Mouse (Mus musculus) gastrocnemius, adult 18-20 months (tissue): Measurements from ENCODE around the gene Hspa4l. TPM values are rescaled to one million over a fixed set of nuclear protein-coding genes. Genes with fewer than 3 reads are reported as not detected.

Experiments used
- DNase-seq: peaks from one replicate; pipeline ENCODE4 v3.0.0; 2021; ENCODE audit warnings: low spot score
- long read RNA-seq, 2 experiments: library from polyadenylated mRNA; stranded (forward); transcript quantifications; one replicate each; pipeline ENCODE4 v2.0.0; 2021
- total RNA-seq, 2 experiments: library from RNA; stranded (reverse); gene quantifications; 2 replicates each; pipeline ENCODE4 v1.2.3; 2021

Hspa4l gene
- 1 to 10 TPM; 4.9 to 6.6 TPM for total RNA-seq
- long read RNA-seq, experiment 1, full-length matches to known transcripts = 8 of 9 reads
- long read RNA-seq, experiment 1, partial matches to known transcripts = 1 of 9 reads
- long read RNA-seq, experiment 1, other reads (novel, unspliced or antisense) = 0 of 9 reads
- long read RNA-seq, experiment 2, full-length matches to known transcripts = 3 of 3 reads
- long read RNA-seq, experiment 2, partial matches to known transcripts = 0 of 3 reads
- long read RNA-seq, experiment 2, other reads (novel, unspliced or antisense) = 0 of 3 reads

DNA sequence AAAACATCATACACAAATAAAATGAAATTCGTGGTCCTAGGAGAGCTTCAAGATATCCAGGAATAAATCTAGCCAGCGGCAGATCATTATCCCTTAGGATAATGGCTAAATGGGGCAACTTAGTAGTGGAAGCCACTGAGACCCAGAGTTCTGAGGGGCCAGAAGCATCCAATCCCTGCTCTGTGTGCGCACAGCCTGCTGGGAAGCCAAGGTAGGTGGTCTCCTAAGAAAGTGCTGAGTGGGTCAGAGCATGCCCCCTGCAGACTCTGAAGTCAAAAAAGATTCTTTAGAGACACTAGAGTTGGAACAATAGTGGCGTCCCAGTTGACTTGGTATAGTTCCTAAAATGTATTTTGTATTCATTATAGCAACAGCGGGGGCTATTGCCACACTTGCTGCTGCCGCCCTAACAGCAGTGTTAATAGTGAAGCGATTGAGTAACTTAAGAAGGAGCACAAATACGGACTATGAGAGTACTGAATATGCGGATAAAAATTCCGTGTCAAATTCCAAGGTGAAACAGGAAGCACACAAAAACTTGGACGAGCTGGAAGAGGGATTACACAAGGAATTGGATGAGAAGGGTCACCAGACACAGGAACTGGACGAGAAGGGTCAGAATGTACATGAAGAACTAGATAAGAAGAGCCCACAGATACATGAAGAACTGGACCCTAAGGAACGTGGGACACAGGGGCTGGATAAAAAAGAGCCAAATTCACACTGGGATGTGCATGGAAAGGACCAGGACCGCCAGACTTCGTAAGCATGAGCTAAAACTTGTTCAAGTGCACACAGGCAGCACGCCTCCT is at the start of gene Hspa4l:
Gene Hspa4l, plus strand, starts transcription at position 472 of the 812 bp plus-strand sequence.
- DNase-seq = peak; percentile 1

DNA sequence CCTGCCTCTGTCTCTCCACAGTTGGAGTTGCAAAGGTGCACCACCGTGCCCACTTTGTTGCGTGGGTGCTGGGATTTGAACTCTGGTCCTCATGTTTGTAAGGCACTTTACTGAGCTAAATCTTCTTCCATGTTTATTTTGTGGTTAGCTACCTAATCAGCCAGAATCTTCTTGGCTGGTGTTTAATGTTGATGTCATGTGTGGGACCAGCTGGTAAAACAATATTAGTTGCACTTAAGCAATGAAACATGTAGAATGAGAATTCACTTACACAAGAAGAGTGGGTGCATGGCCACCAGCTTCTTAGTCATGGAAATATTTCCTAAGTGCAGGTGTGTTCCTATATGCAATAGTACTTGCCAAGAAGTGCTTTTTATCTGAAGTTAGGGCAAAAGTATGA is 49.1 kb upstream of the Hspa4l start:
- DNase-seq = no peak

DNA sequence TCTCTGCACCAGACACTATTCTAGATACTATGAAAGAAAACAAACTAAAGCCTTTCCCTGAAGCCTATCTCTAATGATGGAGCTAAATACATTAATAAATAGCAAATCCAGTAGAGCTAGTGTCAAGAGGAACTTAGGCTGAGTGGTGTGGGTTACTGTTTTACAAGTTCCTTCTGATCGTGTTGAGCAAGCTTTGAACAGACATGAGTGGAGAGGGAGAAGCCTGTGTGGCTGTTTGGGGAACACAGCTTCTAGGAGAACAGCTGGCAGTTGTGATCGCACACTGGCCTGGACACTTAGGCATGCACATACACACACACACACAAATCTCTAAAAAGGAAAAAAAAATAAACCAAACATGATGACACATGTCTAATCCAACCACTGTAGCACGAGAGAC is 45.5 kb upstream of the Hspa4l start:
- DNase-seq = no peak

DNA sequence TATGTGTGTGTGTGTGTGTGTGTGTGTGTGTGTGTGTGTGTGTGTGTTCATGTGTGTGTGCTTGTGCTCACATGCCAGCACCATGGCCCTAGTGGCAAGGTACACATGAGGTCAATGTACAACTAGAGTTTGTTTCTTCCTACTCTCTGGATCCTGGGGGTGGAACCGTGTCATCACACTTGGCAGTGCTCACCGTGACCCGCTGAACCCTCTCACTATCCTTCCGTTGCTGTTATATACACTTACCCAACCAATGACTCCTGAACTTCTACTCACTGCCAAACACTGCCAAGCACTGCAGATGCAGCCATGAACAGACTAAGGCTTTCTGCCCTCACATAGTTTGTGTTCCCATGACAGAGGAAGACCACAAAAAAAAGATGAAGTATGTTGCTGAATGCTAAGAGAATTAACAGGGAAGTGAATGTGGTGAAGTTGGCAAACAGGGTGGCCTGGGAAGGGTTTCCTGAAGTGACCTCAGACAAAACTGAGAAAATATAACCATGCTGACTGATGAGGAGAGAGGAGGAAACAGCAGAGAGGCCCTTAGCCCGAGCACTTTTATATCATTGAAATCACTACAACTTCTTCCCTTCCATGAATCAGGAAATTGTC is 39.4 kb upstream of the Hspa4l start:
- no peak for DNase-seq

DNA sequence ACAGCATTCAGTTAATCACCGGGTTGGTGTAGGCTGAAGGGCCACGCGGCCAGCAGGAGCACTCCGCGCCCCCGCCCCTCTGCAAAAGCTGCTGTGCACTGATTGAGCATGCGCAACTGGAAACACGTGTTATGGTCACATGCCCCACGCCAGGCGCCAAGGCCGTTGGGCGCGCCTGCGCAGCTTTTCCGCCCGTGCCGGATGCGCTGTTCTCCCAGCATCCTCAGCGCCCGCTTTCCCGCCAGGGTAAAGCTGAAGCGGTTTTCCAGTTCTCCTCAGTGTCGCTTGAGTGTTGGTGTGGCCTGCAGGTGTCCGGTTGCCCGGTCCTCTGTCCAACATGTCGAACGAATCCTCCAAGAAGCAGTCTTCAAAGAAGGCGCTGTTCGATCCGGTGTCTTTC is 35.6 kb upstream of the Hspa4l start, which contains the start of gene Slc25a31:
Gene Slc25a31, plus strand, starts transcription at position 201 of the 400 bp plus-strand sequence.
- no peak for DNase-seq

DNA sequence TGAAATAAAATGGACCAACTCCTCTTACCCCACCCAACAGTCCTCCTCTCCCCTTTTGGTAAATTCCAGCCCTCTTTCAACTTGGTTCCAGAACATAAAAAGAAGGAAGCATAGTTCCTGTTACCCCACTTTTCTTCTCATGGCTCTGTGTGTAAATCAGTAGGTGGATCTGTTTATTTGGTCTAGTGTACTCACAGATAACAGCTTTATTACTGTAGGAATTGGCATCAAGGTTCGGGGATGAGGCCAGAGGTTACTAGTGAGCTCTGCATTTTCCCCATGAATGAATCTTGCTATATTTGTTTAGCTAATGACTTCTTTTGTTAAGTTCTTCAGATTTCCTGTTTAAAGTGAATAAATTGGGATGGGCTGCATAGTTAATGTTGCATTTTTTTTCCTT is 28.2 kb upstream of the Hspa4l start:
- no peak for DNase-seq

DNA sequence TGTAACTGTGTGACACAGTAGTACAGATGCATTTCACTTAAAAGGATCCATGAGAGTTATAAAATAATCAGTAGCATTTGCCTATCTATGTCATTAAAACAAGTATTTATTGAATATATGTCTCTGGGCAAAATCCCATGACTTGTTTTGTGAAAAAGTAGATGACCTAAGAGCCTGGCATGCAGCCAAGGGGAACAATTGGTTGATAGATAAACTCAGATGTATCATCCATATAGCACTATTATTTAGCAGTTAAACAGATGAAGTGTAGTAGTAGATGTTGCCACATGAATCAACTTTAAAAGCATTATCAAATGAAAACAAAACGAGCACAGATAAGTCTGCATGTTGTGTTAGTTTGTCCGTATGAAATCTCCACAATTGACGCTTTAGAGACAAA is 25.3 kb upstream of the Hspa4l start:
- DNase-seq = no peak

DNA sequence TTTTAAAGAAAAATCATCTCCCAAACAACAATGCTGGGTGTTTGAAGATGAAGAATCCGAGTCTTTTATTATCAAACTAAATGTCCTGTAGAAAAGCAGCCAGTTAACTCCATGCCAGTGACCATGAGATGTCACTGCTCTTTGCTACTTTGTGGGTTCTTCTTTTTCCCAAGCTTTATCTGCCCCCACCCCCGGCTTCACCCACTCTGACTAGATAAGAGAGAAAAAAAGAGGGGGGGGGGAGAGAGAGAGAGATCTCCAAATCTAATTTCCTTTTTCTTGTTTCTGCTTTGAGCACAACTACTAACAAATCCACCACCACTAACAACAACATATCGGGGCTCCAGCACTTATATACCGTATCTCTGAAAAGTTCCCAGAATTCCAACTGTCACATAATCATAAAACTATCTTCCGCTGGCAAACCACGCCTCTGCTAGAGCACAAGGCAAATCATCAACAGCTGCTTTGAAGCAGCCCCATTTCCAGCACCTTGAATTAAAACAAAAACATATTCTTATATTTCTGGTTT is 5.8 kb upstream of the Hspa4l start:
- no peak for DNase-seq

DNA sequence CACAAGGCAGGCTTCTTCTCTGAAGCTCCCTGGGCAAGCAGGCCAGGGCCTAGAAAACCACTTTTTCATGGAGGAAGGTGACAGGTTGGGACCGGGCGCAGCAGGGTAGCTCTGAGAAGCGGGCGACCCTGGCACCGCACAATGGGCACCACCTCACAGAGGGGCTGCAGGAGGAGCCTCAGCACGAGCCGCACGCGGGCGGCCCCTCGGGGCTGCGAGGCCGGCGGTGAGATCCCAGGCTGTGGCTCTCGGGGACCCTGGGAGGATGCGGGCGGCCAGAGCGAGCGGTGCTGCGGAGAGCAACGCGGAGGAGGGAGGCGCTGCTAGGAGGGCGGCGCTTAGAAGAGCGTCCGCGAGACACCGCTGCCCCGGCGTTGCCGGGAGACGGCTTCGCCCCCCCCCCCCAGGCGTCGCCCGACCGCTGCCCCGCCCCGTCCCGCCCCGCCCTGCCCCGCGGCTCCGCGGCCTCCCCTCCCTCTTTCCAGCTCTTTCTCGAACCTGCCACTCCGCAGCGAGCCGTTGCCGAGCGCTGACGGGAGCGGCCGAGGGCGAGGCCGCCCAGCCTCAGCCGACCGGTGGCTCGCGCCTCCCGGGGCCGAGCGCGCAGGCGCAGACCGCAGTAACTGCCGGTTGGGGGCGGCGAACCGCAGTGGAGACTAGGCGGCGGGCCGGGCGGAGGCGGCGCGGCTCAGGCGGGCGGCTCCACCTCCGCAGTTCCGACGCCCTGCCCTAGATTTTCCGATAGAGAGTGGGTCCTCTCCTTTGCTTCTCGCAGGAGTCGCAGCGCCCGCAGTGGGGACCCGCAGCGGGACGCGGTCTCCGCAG is 753 bp downstream of the Hspa4l start:
- peak; percentile 90 for DNase-seq

DNA sequence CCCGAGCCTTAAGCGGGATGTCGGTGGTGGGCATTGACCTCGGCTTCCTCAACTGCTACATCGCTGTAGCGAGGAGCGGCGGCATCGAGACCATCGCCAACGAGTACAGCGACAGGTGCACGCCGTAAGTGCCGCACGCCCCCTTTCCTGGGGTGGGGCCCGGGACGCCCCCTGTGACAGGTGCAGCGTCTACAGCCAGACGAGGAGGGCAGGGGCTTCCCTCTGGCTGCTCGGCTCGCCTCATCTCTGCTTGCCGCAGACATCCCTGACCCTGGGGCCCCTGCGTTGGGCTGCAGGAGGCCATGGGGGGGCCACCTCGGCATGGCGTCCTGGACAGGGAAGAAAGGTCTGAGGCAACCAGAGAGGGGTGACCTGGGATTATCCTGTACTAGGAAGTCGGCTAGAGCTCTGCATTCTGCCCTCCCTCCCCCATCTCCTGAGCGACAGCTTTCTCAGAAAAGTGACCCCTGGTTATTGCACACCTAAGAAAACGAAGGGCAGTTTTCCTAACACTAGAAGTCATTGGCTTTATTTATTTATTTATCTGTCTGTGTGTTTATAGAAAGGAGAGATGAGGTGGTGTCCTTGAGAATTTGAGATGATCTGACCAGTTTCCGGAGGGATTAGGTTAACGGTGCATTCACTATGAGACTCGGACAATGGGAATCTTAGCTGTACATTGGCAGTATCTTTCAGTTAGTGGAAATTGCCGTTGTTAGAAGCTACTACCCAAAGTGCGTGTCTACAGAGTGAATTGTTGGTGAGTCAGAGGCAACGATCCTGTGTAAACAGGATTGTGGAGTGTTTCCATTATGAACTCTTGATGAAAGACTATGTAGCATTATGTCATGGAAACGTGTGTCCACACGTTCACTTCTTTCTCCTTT is 1.6 kb downstream of the Hspa4l start:
- no peak for DNase-seq

DNA sequence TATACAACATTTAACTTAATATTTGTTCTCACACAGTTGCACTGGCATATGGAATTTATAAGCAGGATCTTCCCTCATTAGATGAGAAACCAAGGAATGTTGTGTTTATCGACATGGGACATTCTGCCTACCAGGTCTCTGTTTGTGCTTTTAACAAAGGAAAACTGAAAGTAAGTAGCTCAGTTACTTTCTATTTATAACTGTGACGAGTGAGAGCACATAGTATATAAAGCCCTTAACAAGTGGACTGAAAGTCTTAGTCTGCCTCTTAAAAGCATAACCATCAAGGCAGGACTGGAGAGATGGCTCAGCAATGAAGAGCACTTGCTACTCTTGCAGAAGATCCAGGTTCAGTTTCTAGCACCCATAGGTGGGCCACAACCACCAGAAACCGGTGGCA is 16.5 kb downstream of the Hspa4l start:
- no peak for DNase-seq

DNA sequence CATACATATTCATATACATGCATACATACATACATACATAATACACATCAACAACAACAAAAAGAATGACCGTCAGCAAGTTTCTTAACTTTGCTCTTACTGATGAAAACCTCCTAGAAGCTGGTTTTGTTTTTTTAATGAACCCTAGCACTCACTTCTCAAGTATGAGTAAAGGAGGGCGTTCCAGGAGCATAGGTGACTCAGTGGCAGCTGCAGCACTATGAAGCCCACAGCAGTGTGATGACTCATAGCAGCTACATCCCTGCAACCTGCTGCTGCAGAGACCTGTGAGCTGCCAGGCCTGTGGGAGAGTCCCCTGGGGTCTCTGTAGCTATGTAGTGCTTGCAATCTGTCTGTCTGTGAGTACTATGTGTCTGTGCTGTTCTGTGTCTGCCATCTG is 17.0 kb downstream of the Hspa4l start:
- DNase-seq = no peak

DNA sequence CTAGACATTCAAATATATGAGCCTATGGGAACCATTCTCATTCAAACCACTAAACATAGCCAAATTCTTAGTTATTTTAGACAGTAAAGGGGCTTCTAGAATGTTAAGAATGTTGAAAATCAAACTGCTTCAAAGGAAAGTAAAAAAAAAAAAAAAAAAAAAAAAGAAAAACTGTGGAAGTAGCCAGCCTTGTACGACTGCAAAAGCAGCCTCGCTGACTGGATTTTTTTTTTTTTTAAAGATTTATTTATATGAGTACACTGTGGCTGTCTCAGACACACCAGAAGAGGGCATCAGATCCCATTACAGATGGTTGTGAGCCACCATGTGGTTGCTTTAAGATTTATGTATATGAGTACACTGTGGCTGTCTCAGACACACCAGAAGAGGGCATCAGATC is 49.5 kb downstream of the Hspa4l start:
- DNase-seq = no peak

DNA sequence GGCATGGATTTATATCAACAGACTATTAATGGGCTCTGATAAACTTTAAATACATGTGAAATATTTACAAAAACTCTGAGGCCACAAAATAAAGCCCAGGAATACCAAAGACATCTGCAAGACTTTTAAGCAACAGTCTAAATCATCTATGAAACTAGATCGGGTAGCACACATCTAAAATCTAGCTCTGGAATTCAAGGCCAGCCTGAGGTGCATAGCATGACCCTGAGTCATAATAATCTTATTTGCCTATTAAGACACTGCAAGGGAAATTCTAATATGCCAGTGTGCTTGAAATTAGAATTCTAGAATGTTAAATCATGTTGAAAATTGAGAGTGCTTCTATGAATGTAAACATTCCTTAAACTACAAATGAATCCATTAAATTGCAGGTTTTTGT is 53.8 kb downstream of the Hspa4l start:
- DNase-seq = no peak

DNA sequence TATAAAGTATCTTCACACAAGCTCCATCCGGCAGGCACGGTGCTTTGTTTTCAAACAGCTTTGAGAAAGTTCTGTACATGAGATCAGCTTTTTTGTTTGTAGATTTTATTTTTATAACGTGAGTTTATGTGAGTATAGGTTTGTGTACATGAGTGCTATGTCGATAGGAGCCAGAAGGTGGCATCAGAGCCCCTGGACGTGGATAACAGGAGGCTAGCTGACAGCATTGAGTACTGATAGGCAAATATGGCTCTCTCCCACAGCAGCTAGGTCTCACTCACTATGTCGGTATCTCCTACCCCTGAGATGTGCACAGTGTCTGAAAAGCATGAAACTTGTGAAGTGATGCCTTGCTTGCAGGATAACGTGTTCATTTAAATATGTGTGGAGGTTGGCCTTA is 54.2 kb downstream of the Hspa4l start:
- DNase-seq = peak; percentile 15

DNA sequence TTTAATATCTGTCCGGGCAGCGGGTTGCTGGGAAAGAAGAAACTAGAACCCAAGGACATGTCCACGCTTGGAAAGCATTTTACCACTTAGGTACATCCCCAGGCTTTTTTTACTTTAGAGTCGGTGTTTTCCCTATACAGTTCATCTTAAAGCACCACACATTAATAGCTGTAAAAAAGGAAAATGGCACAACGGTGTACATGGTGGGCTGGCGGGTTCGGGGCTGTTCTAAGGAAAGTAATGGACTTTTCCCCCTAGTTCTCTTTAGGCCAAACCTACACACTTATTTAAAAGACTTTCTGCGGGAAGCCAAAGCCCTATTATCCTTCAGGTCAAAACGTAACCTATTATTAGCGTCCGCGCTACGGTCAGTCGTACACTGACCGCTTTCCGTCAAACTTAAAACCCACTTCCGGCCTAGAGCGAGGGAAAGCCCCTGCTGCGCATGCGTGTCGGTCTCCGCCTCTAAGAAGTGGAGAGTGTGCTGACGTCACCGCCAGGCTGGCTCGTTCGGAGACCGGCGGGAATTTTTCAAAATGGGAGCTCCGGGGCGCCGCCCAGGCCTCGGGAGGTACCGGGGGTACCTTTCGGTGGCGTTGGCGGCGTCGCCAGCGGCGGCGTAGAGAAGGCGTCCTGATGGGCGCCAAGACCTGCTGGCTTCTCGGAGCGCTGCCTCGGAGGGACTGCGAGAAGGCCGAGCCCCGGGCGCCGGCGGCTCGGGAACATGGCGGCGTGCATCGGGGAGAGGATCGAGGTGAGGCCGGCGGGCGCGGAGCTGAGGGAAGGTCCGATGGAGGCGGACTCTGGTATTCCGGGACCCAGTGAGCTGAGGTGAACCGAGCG is 55.5 kb downstream of the Hspa4l start, which contains the start of gene Plk4:
Gene Plk4, plus strand, starts transcription at position 490 of the 843 bp plus-strand sequence.
- DNase-seq = peak; percentile 96

DNA sequence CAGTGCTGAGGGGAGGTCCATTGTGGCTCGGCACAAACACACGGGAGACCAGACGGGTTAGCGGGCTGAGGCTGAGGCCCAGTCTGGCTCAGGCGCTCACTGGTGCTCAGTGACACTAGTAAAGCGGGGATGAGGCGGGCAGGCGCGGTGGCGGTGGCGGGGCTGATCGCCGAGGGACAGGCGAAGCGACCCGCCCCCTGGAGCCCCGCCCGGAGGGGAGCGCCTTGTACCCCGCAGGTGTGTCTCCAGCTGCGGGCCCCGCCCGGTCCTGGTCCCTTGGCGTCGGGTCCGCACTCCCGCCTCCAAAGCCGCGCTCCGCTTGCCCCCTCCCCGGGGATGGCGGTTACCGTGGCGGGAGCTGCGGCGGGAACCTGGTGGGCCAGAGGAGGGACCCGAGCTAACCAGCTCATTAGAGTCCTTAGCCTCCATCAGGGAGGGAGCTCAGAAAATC is 56.1 kb downstream of the Hspa4l start:
- no peak for DNase-seq

DNA sequence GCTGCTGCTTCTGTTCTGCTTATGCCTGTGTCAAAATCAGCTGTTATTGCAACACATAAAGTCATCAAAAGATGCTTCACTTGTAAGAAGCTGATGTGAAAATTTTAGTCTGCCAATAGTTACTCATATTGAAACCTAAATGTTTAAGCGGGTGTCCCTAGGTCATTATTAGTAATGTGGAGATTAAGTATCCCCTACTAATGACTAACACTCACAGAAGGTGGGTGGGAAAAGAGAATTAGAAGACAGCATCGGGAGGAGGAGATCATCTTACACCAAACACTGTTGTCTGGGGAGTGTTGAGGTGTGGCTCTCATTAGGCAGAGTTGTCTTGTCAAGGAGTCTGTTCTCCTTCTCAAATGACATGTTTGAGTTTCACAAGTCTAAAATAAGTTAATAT is 62.6 kb downstream of the Hspa4l start:
- no peak for DNase-seq

DNA sequence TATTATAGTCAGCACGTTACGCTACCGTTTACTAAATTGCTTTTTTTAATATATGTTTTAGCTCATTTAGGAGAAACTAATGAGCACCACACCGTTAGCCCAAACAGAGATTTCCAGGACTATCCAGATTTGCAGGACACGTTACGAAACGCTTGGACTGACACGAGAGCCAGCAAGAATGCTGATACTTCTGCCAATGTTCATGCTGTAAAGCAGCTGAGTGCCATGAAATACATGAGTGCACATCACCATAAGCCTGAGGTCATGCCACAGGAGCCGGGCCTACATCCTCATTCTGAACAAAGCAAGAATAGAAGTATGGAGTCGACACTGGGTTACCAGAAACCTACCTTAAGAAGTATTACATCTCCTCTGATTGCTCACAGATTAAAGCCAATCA is 64.4 kb downstream of the Hspa4l start:
- no peak for DNase-seq
